Mouse (Mus musculus): Measurements from ENCODE around the gene Epb41. TPM values are rescaled to one million over a fixed set of nuclear protein-coding genes. Genes with fewer than 3 reads are reported as not detected.

Epb41 gene
- polyA plus RNA-seq, 1 experiment from 2014 or later: 42.3 TPM

GRCm38 (mm10) chr4:131977201-131977600 lies 97.9 kb downstream of the Epb41 start:
- Histone ChIP-seq H3K27ac (no peak overlapping the region), H3K27me3 (ENCODE audit: insufficient read depth, low read length) (no peaks in the 10 kb centered on the region), H3K4me1 (replicated peaks; ENCODE audit: insufficient read depth, low read length) (no peaks in the 10 kb centered on the region), H3K9me3 (replicated peaks; ENCODE audit: low read length) (no peaks in the 10 kb centered on the region), H3K36me3 (ENCODE audit: insufficient read depth, low read length) (peaks cover 30% of the 10 kb centered on the region; the same call in 1 of the 2 replicates), H3K9ac (ENCODE audit: low read depth, low read length) (no peak overlapping the region), H3K4me2 (ENCODE audit: low read length) (no peak overlapping the region), H3K4me3 (replicated peaks; ENCODE audit: low read depth, low read length) (no peak overlapping the region)
- WGBS: 20% methylated on average over 4 of the region's 4 CpGs
- ATAC-seq (replicated peaks; ENCODE audit: low FRiP score, low read depth) (no peak), DNase-seq (ENCODE audit: low spot score) (peak; percentile 78)
- TF ChIP-seq CTCF (IDR thresholded peaks at IDR 0.05; ENCODE audit: low read depth): peak; percentile 98

- TF ChIP-seq CTCF (IDR thresholded peaks at IDR 0.05; ENCODE audit: low read depth): no peak
- Histone ChIP-seq H3K4me3 (replicated peaks; ENCODE audit: low read depth, low read length) (no peak overlapping the region), H3K27me3 (ENCODE audit: insufficient read depth, low read length) (no peaks in the 10 kb centered on the region), H3K9ac (ENCODE audit: low read depth, low read length) (no peak overlapping the region), H3K27ac (0 out of 2 replicates have a peak overlapping the region, but pooled peaks have one; percentile 47), H3K9me3 (replicated peaks; ENCODE audit: low read length) (no peaks in the 10 kb centered on the region), H3K4me2 (ENCODE audit: low read length) (no peak overlapping the region), H3K4me1 (replicated peaks; ENCODE audit: insufficient read depth, low read length) (no peaks in the 10 kb centered on the region), H3K36me3 (ENCODE audit: insufficient read depth, low read length) (peaks cover 23% of the 10 kb centered on the region; the same call in 1 of the 2 replicates)
- DNase-seq (ENCODE audit: low spot score) (peak; percentile 76), ATAC-seq (replicated peaks; ENCODE audit: low FRiP score, low read depth) (no peak)
- WGBS: 71% methylated on average over 7 of the region's 7 CpGs
Observed at GRCm38 (mm10) chr4:131970244-131970853, 104.8 kb downstream of the Epb41 start.

- Histone ChIP-seq H3K27ac (0 out of 2 replicates have a peak overlapping the region, but pooled peaks have one; percentile 36), H3K4me3 (replicated peaks; ENCODE audit: low read depth, low read length) (no peak overlapping the region), H3K36me3 (ENCODE audit: insufficient read depth, low read length) (peaks cover 12% of the 10 kb centered on the region; the same call in 1 of the 2 replicates), H3K27me3 (ENCODE audit: insufficient read depth, low read length) (no peaks in the 10 kb centered on the region), H3K9me3 (replicated peaks; ENCODE audit: low read length) (no peaks in the 10 kb centered on the region), H3K4me1 (replicated peaks; ENCODE audit: insufficient read depth, low read length) (no peaks in the 10 kb centered on the region), H3K4me2 (ENCODE audit: low read length) (no peak overlapping the region), H3K9ac (ENCODE audit: low read depth, low read length) (no peak overlapping the region)
- TF ChIP-seq CTCF (IDR thresholded peaks at IDR 0.05; ENCODE audit: low read depth): peak; percentile 63
- WGBS: 74% methylated on average over 2 of the region's 2 CpGs
- ATAC-seq (replicated peaks; ENCODE audit: low FRiP score, low read depth): no peak
- DNase-seq (ENCODE audit: low spot score): peak; percentile 74
Observed at GRCm38 (mm10) chr4:131968873-131969272, 106.2 kb downstream of the Epb41 start.

GRCm38 (mm10) chr4:131957161-131957560 lies 118.0 kb downstream of the Epb41 start:
- Histone ChIP-seq H3K4me2 (ENCODE audit: low read length) (no peak overlapping the region), H3K9me3 (replicated peaks; ENCODE audit: low read length) (no peaks in the 10 kb centered on the region), H3K9ac (ENCODE audit: low read depth, low read length) (no peak overlapping the region), H3K36me3 (ENCODE audit: insufficient read depth, low read length) (no peaks in the 10 kb centered on the region), H3K4me3 (replicated peaks; ENCODE audit: low read depth, low read length) (no peak overlapping the region), H3K27ac (no peak overlapping the region), H3K27me3 (ENCODE audit: insufficient read depth, low read length) (no peaks in the 10 kb centered on the region), H3K4me1 (replicated peaks; ENCODE audit: insufficient read depth, low read length) (no peaks in the 10 kb centered on the region)
- 63% methylated on average over 3 of the region's 3 CpGs for WGBS
- DNase-seq (ENCODE audit: low spot score) (no peak), ATAC-seq (replicated peaks; ENCODE audit: low FRiP score, low read depth) (no peak)
- no peak for TF ChIP-seq CTCF (IDR thresholded peaks at IDR 0.05; ENCODE audit: low read depth)

- no peak for DNase-seq (ENCODE audit: low spot score)
- no peak for ATAC-seq (replicated peaks; ENCODE audit: low FRiP score, low read depth)
- no peak overlapping the region for H3K27ac ChIP-seq
- no peak overlapping the region for H3K4me3 ChIP-seq (replicated peaks; ENCODE audit: low read depth, low read length)
- no peaks in the 10 kb centered on the region for H3K27me3 ChIP-seq (ENCODE audit: insufficient read depth, low read length)
- H3K9ac ChIP-seq (ENCODE audit: low read depth, low read length): no peak overlapping the region
- no peaks in the 10 kb centered on the region for H3K9me3 ChIP-seq (replicated peaks; ENCODE audit: low read length)
- no peak for TF ChIP-seq CTCF (IDR thresholded peaks at IDR 0.05; ENCODE audit: low read depth)
- no peak overlapping the region for H3K4me2 ChIP-seq (ENCODE audit: low read length)
- H3K4me1 ChIP-seq (replicated peaks; ENCODE audit: insufficient read depth, low read length): no peaks in the 10 kb centered on the region
- WGBS: 64% methylated on average over 8 of the region's 8 CpGs
- no peaks in the 10 kb centered on the region for H3K36me3 ChIP-seq (ENCODE audit: insufficient read depth, low read length)
Observed at GRCm38 (mm10) chr4:131950657-131951056, 124.5 kb downstream of the Epb41 start.

- no peak overlapping the region for H3K4me3 ChIP-seq (replicated peaks; ENCODE audit: low read depth, low read length)
- no peak for TF ChIP-seq CTCF (IDR thresholded peaks at IDR 0.05; ENCODE audit: low read depth)
- no peak for DNase-seq (ENCODE audit: low spot score)
- H3K9me3 ChIP-seq (replicated peaks; ENCODE audit: low read length): no peaks in the 10 kb centered on the region
- WGBS: 49% methylated on average over 5 of the region's 5 CpGs
- H3K4me1 ChIP-seq (replicated peaks; ENCODE audit: insufficient read depth, low read length): no peaks in the 10 kb centered on the region
- H3K9ac ChIP-seq (ENCODE audit: low read depth, low read length): no peak overlapping the region
- H3K27me3 ChIP-seq (ENCODE audit: insufficient read depth, low read length): no peaks in the 10 kb centered on the region
- no peak overlapping the region for H3K4me2 ChIP-seq (ENCODE audit: low read length)
- no peak overlapping the region for H3K27ac ChIP-seq
- no peaks in the 10 kb centered on the region for H3K36me3 ChIP-seq (ENCODE audit: insufficient read depth, low read length)
- no peak for ATAC-seq (replicated peaks; ENCODE audit: low FRiP score, low read depth)
Observed at GRCm38 (mm10) chr4:131949903-131950302, 125.2 kb downstream of the Epb41 start.
